ENCODE assay signal across 1 mouse cellular context in genomic region chr8:70699116-70699833, GRCm38 (mm10).
TF ChIP-seq lines count a peak whose summit lies in the region.

No protein-coding gene starts in this region.

TF ChIP-seq in CH12.LX, 34 proteins besides CTCF, POLR2A, EP300 and RAD21 (continued from another document):
- TF ChIP-seq RCOR1 (conservative IDR thresholded peaks at IDR 0.05; ENCODE audit: low read depth, low read length), result no peak
- no peak for TF ChIP-seq PAX5 (IDR thresholded peaks at IDR 0.05; ENCODE audit: low read length)
- peak; percentile 0; the same call in 1 of the 2 replicates for TF ChIP-seq ELF1 (IDR thresholded peaks at IDR 0.05; ENCODE audit: low read depth, low read length)
- TF ChIP-seq CHD1 (IDR thresholded peaks at IDR 0.05; ENCODE audit: low read depth, low read length), result peak; percentile 49; the same call in 1 of the 2 replicates
